Mouse (Mus musculus): ENCODE data around the gene Pkd2.
A peak's percentile ranks its signal among the peaks of the same experiment; 100 is the strongest.

Gene Pkd2

DNA sequence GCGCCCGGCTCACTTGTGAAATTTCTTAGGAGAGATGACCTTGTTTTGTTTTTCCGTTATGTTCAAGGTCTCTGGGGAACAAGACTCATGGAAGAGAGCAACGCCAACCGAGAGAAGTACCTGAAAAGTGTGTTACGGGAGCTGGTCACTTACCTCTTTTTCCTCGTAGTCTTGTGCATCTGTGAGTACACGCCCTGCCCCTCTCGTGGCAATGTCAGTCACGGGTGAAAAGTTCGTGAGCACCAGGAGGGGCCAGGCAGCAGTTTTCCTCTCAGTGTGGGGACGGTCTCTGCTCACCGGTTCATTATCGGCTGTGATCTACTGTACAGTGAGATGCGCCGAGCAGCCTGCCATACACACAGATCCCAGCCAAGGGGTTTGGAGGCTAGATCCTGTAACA lies 7.6 kb downstream of the Pkd2 start:
- DNase-seq, result no peak

DNA sequence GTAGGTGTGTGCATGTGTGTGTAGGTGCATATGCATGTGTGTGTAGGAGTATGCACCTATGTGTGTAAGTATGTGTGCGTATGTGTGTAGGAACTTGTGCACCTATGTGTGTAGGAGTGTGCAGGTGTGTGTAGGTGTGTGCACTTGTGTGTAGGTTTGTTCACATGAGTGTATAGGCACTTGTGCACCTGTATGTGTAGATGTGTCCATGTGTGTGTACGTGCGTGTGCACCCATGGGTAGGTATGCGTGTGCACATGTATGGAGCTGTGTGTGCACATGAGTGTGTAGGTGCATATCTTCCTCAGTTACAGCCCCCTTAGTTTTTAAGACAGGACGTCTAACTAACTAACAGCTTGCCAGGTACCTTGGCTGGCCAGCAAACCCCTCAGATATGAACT lies 9.3 kb downstream of the Pkd2 start:
- no peak for DNase-seq

DNA sequence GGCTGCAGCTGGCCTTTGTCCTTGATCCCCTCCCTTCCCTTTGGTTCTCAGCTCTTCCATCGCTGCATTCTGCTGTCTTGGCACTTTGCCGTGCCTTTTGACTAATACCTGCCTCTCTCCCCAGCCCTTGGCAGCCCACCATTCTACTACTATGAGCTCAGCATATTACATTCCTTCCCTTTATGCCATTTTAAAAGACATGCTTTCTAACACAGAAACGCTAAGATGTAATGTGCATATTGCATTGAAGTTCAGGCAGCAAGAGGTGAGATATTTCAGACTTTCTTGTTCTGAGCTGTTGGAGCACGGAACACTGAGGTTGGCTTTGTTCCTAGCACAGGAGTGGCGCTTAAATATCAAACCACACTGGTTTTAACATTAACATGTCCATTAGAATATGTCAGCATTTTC lies 11.7 kb downstream of the Pkd2 start:
- no peak for DNase-seq

DNA sequence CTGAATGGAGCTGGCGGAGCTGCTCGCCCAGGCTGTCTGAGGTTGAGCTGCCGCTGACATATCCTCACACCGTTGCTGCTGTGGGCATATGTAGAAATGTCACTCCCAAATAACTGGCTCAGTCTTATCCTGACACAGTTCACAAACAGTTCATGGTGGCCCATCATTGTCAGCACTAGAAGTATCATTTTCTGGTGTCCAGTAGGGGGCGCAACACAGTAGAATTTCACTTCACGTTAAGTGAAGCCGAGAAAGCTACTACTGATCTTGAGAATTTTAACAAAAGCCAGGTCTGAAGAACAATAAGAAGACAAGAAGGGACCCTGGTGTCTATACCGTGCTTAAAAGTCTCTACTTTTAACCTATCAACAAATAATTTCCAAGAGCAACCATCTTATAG lies 13.1 kb downstream of the Pkd2 start:
- no peak for DNase-seq

DNA sequence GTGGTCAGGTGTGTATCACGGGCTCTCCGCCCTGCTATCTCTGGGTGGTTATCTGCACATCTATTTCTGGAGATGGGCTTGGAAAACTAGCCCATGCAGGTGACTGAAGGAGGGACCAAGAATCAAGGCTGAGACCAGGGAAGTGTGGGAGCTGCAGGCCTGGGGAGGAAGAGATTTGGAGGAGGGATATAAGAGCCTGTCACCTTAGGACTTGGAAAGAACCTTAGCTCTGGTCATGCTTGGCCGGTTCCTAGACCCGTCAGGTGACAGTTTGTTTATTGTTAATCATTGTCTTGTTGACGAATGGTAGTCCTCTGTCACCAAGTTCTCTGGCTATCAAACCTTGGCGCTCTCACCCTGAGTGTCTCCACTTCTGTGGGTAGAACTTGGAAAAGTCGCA lies 21.1 kb downstream of the Pkd2 start:
- DNase-seq, result no peak

DNA sequence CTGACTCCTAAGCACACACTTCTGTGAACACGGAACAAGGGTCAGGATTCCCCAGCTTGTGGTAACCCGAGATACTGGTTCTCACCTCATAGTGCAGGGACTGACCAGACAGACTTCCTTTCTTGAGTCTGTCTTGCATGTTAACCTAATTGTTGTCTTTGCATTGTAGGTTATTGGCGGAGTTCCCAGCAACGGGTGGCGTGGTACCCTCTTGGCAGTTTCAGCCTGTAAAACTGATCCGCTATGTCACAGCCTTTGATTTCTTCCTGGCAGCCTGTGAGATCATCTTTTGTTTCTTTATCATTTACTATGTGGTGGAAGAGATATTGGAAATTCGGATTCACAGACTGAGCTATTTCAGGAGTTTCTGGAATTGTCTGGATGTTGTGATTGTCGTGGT lies 23.6 kb downstream of the Pkd2 start:
- no peak for DNase-seq

DNA sequence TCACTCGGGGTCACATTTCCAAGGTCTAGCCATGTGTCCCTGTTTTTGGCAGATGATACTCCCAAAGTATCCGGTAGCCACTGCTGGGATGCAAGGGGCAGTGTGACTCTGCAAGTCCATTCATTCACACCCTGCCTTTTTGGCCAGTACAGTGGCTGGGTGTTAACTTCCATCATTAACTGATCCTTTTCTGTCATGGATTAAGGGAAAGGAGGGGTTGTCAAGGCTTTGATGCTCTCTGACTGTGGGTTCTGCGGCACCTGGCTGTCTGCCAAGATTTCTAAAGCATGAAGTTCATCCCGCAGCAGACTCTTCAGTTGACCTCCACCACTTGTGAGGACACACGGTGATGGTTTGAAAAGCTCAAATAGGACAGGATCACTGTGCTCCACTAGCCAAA lies 32.3 kb downstream of the Pkd2 start:
- no peak for DNase-seq

DNA sequence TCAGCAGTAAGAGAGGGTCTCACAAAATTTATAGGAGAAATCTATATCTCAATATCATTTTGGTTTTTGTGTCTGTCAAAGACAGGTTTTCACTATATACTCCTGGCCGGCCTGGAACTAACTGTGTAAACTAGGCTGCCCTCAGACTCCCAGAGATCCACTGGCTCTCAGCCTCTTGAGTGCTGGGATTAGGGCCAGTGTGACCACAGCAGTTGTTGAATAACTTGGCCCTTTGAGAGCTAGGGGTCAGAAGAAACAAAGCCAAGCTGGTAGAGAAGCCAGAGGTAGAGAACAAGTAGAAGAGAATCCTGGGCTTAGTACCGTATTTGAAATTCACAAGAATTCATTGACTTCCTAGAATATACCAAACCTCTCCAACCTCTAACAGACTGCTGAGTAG lies 45.6 kb downstream of the Pkd2 start:
- DNase-seq, result no peak

DNA sequence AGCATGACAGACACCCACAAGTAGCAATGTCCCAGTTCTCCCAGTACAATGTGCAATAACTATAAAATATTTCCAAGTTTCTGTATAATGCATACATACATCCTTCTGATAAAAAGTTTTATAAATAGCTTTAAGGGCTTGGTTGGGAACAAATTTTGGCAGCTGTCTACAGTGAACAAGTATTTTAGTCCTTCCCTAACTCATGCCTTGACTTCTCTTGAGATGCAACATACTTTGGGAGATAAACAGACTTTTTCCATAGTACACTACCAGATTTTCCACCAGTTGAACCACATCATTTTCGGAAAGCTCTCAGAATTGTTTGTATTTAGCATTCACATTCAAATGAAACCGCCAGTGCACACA lies 48.6 kb downstream of the Pkd2 start:
- no peak for DNase-seq

DNA sequence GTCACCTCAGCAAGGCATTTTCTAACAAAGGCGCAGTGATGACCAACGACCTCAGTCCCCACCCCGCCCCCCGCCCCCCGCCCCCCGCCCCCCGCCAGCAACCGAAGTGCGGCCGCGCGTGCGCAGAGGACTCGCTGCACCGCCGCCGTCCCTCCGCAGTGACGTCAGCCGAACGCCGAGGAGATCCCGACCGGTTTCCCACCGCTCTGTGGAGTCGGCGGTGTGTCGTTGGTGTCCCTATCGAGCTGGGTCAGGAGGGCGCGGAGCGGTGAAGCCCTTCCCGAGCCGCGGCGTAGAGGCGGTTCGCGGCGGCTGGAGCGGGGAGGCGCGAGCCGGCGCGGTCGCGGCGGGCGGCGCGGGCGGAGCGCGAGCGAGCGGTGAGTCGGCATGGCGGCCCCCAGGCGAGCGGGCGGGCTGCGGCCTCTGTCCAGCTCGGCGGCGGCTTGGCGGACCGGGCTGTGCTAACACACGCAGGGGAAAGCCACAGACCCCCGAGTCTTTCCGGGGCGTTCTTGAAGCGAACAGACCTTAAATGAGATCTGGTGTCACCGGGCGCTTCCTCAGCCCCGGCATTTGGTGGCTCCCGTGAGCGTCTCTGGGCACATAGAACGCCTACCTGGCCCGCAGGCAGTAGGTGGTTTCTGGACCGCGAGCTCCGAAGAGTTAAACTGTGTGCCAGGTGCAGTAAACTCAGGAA lies 49.1 kb downstream of the Pkd2 start, which contains the start of gene BC005561:
BC005561 (plus strand) TSS at position 158 of the 697 bp plus-strand sequence.
- DNase-seq, result peak; percentile 82

DNA sequence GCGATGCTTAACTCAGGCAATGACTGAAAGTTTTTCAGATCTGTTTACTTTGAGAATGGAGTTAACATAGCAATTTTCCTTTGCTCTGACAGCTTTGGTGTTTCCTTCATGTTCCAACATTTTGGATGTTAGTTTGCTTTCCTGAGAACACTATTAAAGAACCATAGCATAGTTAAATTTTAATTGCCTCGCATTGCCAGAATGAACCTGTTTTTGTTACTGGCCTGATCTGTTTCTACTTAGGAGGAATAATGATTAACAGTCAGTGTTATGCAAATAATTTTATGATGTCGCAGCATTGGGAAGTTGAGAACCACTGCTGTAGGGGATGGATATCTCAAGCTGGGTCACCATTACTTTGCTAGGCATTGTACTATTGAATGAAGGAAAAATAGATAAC lies 52.0 kb downstream of the Pkd2 start:
- no peak for DNase-seq

DNA sequence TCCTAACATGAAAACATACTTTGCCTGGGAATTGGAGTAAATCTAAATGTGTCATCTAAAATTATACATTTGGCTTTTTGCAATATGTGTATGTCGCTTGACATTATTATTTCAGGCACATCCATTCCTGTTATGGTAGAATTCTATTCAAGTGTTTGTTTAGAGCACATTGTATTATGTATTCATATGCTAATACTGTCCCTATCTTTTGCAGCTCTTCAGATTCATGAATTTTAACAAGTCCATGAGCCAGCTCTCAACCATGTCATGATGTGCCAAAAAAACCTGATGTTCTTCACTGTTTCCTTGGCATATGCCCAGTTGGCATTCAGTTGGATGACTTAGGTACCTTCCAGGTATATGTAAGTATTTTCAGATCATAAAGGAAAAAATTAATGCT lies 79.4 kb downstream of the Pkd2 start:
- peak; percentile 4 for DNase-seq

DNA sequence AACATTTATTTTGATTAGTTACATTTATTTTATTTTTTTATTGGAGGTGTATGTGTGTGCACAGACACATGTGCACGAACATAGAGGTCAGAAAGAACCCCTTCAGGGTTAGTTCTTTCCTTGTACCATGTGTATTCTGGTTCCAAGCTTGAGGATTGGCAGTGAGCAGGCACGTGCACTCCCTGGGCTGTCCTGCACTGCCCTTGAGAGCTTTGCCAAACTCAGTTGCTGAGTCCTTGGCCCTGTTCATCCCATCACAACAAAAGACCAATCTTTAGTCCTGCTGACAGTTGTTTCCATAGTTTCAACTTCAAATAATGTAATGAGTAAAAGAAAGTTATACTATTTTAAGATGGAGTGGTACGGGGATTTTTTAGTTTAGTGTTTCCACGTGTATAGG lies 80.1 kb downstream of the Pkd2 start:
- no peak for DNase-seq

All from cerebellum, adult 11-12 months (tissue).